Comparison of ENCODE assay signal across 9 mouse cellular contexts in genomic region chr4:141134031-141134441, GRCm38 (mm10). TPM values are rescaled to one million over a fixed set of nuclear protein-coding genes. Genes with fewer than 3 reads are reported as not detected.
A peak's percentile ranks its signal among the peaks of the same experiment; 100 is the strongest.
DNase-seq lines count a peak whose midpoint lies in the region; ATAC-seq and TF ChIP-seq lines count a peak whose summit lies in the region.
"Had no signal": no experiment of that assay in that cellular context is flagged by ENCODE, and none has a peak within 500 bp of the region (broad histone marks: within the 10 kb centered on the region; RNA-seq: fewer than 3 reads in every experiment).

No protein-coding gene starts in this region.

- DNase-seq in gastrocnemius, postnatal 25 days, result peak; percentile 32
- DNase-seq in gastrocnemius, postnatal 36 days, result no peak
- DNase-seq in hindbrain, embryonic 14.5 days (ENCODE audit: low spot score), result no peak
- DNase-seq in liver, embryonic 14.5 days (ENCODE audit: low read depth in 3 of 3, low spot score in 3 of 3), result no peak
- no peak for DNase-seq in right cerebral cortex, adult 2 months (ENCODE audit: low spot score in 2 of 2)

- no peak for TF ChIP-seq EP300 in ES-Bruce4 (IDR thresholded peaks at IDR 0.05; ENCODE audit: insufficient read depth, low read depth, low read length)
- TF ChIP-seq EP300 in liver, embryonic 14.5 days (IDR thresholded peaks at IDR 0.05; ENCODE audit: low read depth), result no peak

- no peak overlapping the region for H3K27ac ChIP-seq in ES-Bruce4 (ENCODE audit: insufficient read depth, low read length)
- peak overlapping the region; percentile 71 for H3K27ac ChIP-seq in hindbrain, embryonic 14.5 days
- H3K27ac ChIP-seq in liver, embryonic 14.5 days, result no peak overlapping the region
- H3K27ac ChIP-seq: macrophage had no signal

- TF ChIP-seq POLR2A in ES-Bruce4 (IDR thresholded peaks at IDR 0.05; ENCODE audit: insufficient read depth, low read length), result no peak

- no peaks in the 10 kb centered on the region for H3K36me3 ChIP-seq in ES-Bruce4 (ENCODE audit: control insufficient read depth, insufficient read depth, low read length, poor library complexity, severe bottlenecking)
- H3K36me3 ChIP-seq in hindbrain, embryonic 14.5 days (replicated peaks; ENCODE audit: control insufficient read depth, insufficient read depth), result no peaks in the 10 kb centered on the region
- no peaks in the 10 kb centered on the region; the same call in 1 of the 2 replicates for H3K36me3 ChIP-seq in liver, embryonic 14.5 days (replicated peaks; ENCODE audit: control insufficient read depth, insufficient read depth, low read depth)

- no peaks in the 10 kb centered on the region for H3K9me3 ChIP-seq in ES-Bruce4 (replicated peaks; ENCODE audit: control insufficient read depth, insufficient read depth, low read length, poor library complexity, severe bottlenecking)
- H3K9me3 ChIP-seq in hindbrain, embryonic 14.5 days (ENCODE audit: control insufficient read depth, low read length), result no peaks in the 10 kb centered on the region
- H3K9me3 ChIP-seq in liver, embryonic 14.5 days (ENCODE audit: control insufficient read depth, low read length), result no peaks in the 10 kb centered on the region

- WGBS in hindbrain, embryonic 14.5 days, result 16% methylated on average over 8 of the region's 8 CpGs
- WGBS in liver, embryonic 14.5 days (ENCODE audit: insufficient replicate concordance), result 69% methylated on average over 8 of the region's 8 CpGs

- no peak for ATAC-seq in hindbrain, embryonic 14.5 days (ENCODE audit: low FRiP score)
- ATAC-seq in liver, embryonic 14.5 days (ENCODE audit: insufficient read depth), result no peak
- no peak for ATAC-seq in monocyte, adult 5-6 weeks (replicated peaks; ENCODE audit: insufficient number of reproducible peaks, low FRiP score, low TSS enrichment, poor library complexity, severe bottlenecking)
- no peak for ATAC-seq in CD4-positive, CD25-positive, alpha-beta regulatory T cell, adult 4 months

- H3K4me2 ChIP-seq in hindbrain, embryonic 14.5 days (replicated peaks), result no peak overlapping the region
- peak overlapping the region; percentile 33 for H3K4me2 ChIP-seq in liver, embryonic 14.5 days (ENCODE audit: low read depth)

- peak overlapping the region; percentile 3 for H3K9ac ChIP-seq in ES-Bruce4 (ENCODE audit: low read depth, poor library complexity, severe bottlenecking)
- no peak overlapping the region for H3K9ac ChIP-seq in hindbrain, embryonic 14.5 days
- no peak overlapping the region for H3K9ac ChIP-seq in liver, embryonic 14.5 days (replicated peaks)

- no peak overlapping the region for H3K4me3 ChIP-seq in ES-Bruce4 (ENCODE audit: low read depth, low read length)
- H3K4me3 ChIP-seq in hindbrain, embryonic 14.5 days (replicated peaks; ENCODE audit: low read length), result no peak overlapping the region
- H3K4me3 ChIP-seq in liver, embryonic 14.5 days (ENCODE audit: insufficient read depth in 1 of 2, low read depth in 2 of 2, low read length in 2 of 2), result 0 out of 4 replicates have a peak overlapping the region, but pooled peaks of 1 of the 2 experiments have one; percentile 6

- TF ChIP-seq CTCF in ES-Bruce4 (IDR thresholded peaks at IDR 0.05; ENCODE audit: low read depth, low read length), result no peak
- no peak for TF ChIP-seq CTCF in liver, embryonic 14.5 days (IDR thresholded peaks at IDR 0.05; ENCODE audit: low read depth)

- H3K27me3 ChIP-seq in ES-Bruce4 (ENCODE audit: control insufficient read depth, insufficient read depth, low read length, poor library complexity, severe bottlenecking), result no peaks in the 10 kb centered on the region
- H3K27me3 ChIP-seq in hindbrain, embryonic 14.5 days (ENCODE audit: control insufficient read depth, insufficient read depth, low read length), result no peaks in the 10 kb centered on the region
- no peaks in the 10 kb centered on the region for H3K27me3 ChIP-seq in liver, embryonic 14.5 days (ENCODE audit: control insufficient read depth, insufficient read depth, low read length)

- intact Hi-C loops in gastrocnemius, postnatal 36 days (cut with DNase I), result no loop called here

- H3K4me1 ChIP-seq in ES-Bruce4 (ENCODE audit: control insufficient read depth, insufficient read depth, low read length), result peaks cover 13% of the 10 kb centered on the region
- peaks cover 64% of the 10 kb centered on the region for H3K4me1 ChIP-seq in hindbrain, embryonic 14.5 days (replicated peaks; ENCODE audit: control insufficient read depth, insufficient read depth, low read length)
- H3K4me1 ChIP-seq in liver, embryonic 14.5 days (replicated peaks; ENCODE audit: control insufficient read depth in 2 of 2, insufficient read depth in 2 of 2, low read length in 1 of 2), result peaks cover 4 to 40% of the 10 kb centered on the region in 2 experiments

RNA-seq across cellular contexts. Expression of gene Szrd1, which starts 5.5 kb away (rescaled TPM):
- total RNA-seq in gastrocnemius, postnatal 25 days (2021), result 100 to 1,000 TPM; 131 to 162 TPM
- 100 to 1,000 TPM; 141 to 150 TPM for total RNA-seq in gastrocnemius, postnatal 36 days (2021)
- 122 and 136 TPM in 2 replicates for polyA plus RNA-seq in ES-Bruce4 (2011; ENCODE audit: insufficient read depth, insufficient read length, low read depth, missing spikeins)
- polyA plus RNA-seq in hindbrain, embryonic 14.5 days (2014; fragmentation: Nextera tagmentation; extraction: Ambion mirVana), result 17.8 and 23.7 TPM in 2 replicates
- 13.3 and 14.2 TPM in 2 replicates for polyA plus RNA-seq in liver, embryonic 14.5 days (2012; rRNA removed)
- polyA plus RNA-seq in liver, embryonic 14.5 days (2014; fragmentation: Nextera tagmentation; extraction: Ambion mirVana), result 14.3 and 17.2 TPM in 2 replicates
- total RNA-seq in monocyte, adult 5-6 weeks (2017), result 35.3 to 47.0 TPM (median 43.5 TPM) in 3 replicates
- 10 to 100 TPM; 38.1 to 76.7 TPM for polyA plus RNA-seq in CD4-positive, CD25-positive, alpha-beta regulatory T cell, adult 4 months (2017; shearing (Covaris generic))

RNA-seq across cellular contexts. Expression of gene Fbxo42, which starts 13.7 kb away (rescaled TPM):
- 1 to 10 TPM; 7.3 to 9.6 TPM for total RNA-seq in gastrocnemius, postnatal 25 days (2021)
- total RNA-seq in gastrocnemius, postnatal 36 days (2021), result 1 to 10 TPM; 8.8 to 9.8 TPM
- 24.6 and 31.8 TPM in 2 replicates for polyA plus RNA-seq in ES-Bruce4 (2011; ENCODE audit: insufficient read depth, insufficient read length, low read depth, missing spikeins)
- polyA plus RNA-seq in hindbrain, embryonic 14.5 days (2014; fragmentation: Nextera tagmentation; extraction: Ambion mirVana), result 26.2 and 27.6 TPM in 2 replicates
- polyA plus RNA-seq in liver, embryonic 14.5 days (2012; rRNA removed), result 7.5 and 8.3 TPM in 2 replicates
- polyA plus RNA-seq in liver, embryonic 14.5 days (2014; fragmentation: Nextera tagmentation; extraction: Ambion mirVana), result 17.6 and 20.6 TPM in 2 replicates
- total RNA-seq in monocyte, adult 5-6 weeks (2017), result 5.0 to 11.5 TPM (median 5.5 TPM) in 3 replicates
- 1 to 10 TPM; 5.1 to 6.2 TPM for polyA plus RNA-seq in CD4-positive, CD25-positive, alpha-beta regulatory T cell, adult 4 months (2017; shearing (Covaris generic))

RNA-seq across cellular contexts. Expression of gene Spata21, which starts 45.9 kb away (rescaled TPM):
- total RNA-seq in gastrocnemius, postnatal 25 days (2021), result not detected
- not detected for total RNA-seq in gastrocnemius, postnatal 36 days (2021)
- polyA plus RNA-seq in ES-Bruce4 (2011; ENCODE audit: insufficient read depth, insufficient read length, low read depth, missing spikeins), result 0.67 TPM in 1 of 2 replicates, not detected in the other
- 0.46 and 0.96 TPM in 2 replicates for polyA plus RNA-seq in hindbrain, embryonic 14.5 days (2014; fragmentation: Nextera tagmentation; extraction: Ambion mirVana)
- 0.03 TPM in 1 of 2 replicates, not detected in the other for polyA plus RNA-seq in liver, embryonic 14.5 days (2012; rRNA removed)
- not detected in 2 replicates for polyA plus RNA-seq in liver, embryonic 14.5 days (2014; fragmentation: Nextera tagmentation; extraction: Ambion mirVana)
- not detected in 3 replicates for total RNA-seq in monocyte, adult 5-6 weeks (2017)
- polyA plus RNA-seq in CD4-positive, CD25-positive, alpha-beta regulatory T cell, adult 4 months (2017; shearing (Covaris generic)), result 1 to 10 TPM; 1.0 to 1.2 TPM
- polyA plus RNA-seq: macrophage had no signal

RNA-seq across cellular contexts. Expression of gene Necap2, which starts 55.9 kb away (rescaled TPM):
- 10 to 100 TPM; 12.6 to 14.5 TPM for total RNA-seq in gastrocnemius, postnatal 25 days (2021)
- 10 to 100 TPM; 13.3 to 15.3 TPM for total RNA-seq in gastrocnemius, postnatal 36 days (2021)
- 27.7 and 34.6 TPM in 2 replicates for polyA plus RNA-seq in ES-Bruce4 (2011; ENCODE audit: insufficient read depth, insufficient read length, low read depth, missing spikeins)
- 44.2 and 46.9 TPM in 2 replicates for polyA plus RNA-seq in hindbrain, embryonic 14.5 days (2014; fragmentation: Nextera tagmentation; extraction: Ambion mirVana)
- 58.9 and 60.3 TPM in 2 replicates for polyA plus RNA-seq in liver, embryonic 14.5 days (2012; rRNA removed)
- 88.7 and 99.5 TPM in 2 replicates for polyA plus RNA-seq in liver, embryonic 14.5 days (2014; fragmentation: Nextera tagmentation; extraction: Ambion mirVana)
- 103 to 149 TPM (median 111 TPM) in 3 replicates for total RNA-seq in monocyte, adult 5-6 weeks (2017)
- 100 to 1,000 TPM in 1 of 2 experiments, 10 to 100 TPM in 1; 83.0 to 153 TPM for polyA plus RNA-seq in CD4-positive, CD25-positive, alpha-beta regulatory T cell, adult 4 months (2017; shearing (Covaris generic))
